Mouse (Mus musculus): Measurements from ENCODE around the gene Gm29427. TPM values are rescaled to one million over a fixed set of nuclear protein-coding genes. Genes with fewer than 3 reads are reported as not detected.
"Not testable (repeated sequence)": the region's sequence is repeated elsewhere in the genome, so short reads cannot be mapped to it uniquely, and the experiment has no call there.

Gm29427 gene
- polyA plus RNA-seq, 1 experiment from 2014 or later, result not detected

DNA sequence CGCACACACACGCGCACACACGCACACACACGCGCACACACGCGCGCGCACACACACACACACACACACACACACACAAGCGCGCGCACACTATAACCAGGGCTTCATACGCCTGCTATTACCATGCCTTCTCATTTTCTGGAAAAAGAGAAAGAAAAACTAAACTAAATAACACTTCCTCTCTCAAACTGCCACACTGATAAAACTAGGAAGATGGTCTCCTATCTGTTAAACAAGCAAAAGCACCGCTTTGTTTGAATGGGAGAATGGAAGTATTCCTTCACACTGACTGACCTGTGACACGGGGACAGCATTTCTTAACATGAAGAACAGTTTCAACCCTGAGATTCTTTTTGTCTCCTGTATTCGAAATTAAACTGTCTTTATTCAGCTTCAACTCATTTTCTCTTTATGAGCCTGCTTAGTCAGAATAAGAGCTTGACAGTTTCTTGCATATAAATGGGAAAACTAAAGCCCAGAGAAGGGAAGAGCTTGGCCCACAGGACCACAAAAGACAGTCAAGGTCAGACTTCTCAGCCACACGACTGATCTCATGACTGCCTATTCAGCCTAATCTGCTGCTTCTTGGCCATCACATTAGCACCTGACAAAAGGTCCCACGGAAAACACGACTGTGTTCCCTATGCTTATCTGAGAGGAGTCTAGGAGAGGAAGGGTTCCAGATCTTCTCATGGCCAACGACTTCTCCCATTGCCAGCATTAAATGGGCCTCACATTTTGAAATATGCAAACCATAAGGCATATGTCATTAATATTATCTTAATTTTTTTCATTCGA lies 5.1 kb downstream of the Gm29427 start:
- H3K4me1 ChIP-seq (replicated peaks), result peaks cover 11% of the 10 kb centered on the region
- H3K9ac ChIP-seq, result no peak overlapping the region
- 0 out of 2 replicates have a peak, but pooled peaks cover 5% of the 10 kb centered on the region for H3K27me3 ChIP-seq (replicated peaks)
- no peak overlapping the region for H3K4me2 ChIP-seq
- ATAC-seq (ENCODE audit: insufficient number of reproducible peaks, low FRiP score), result no peak
- WGBS, result 79% methylated on average over 22 of the region's 22 CpGs
- no peaks in the 10 kb centered on the region for H3K9me3 ChIP-seq (replicated peaks)
- no peak overlapping the region for H3K4me3 ChIP-seq
- peaks cover 26% of the 10 kb centered on the region for H3K36me3 ChIP-seq
- no peak overlapping the region for H3K27ac ChIP-seq (ENCODE audit: poor library complexity, severe bottlenecking)

DNA sequence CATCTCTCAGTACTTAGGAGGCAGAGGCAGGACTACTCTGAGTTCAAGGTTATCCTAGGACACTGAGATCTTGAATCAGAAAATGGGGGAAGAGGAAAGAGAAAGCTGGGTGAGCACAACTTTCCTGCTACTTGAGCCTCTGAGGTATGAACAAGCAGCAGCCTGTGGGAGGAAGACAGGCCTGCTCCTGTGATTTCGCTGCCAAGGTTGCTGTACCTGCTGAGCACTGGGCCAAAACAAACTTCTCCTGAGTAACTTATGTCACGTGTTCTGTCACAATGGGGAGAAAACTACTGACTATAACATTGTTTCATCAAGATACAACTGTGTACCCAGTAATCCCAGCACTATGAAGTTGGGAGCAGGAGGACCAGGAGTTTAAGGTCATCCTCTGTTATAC lies 12.0 kb downstream of the Gm29427 start:
- H3K9me3 ChIP-seq (replicated peaks), result no peaks in the 10 kb centered on the region
- peaks cover 67% of the 10 kb centered on the region for H3K36me3 ChIP-seq
- no peak overlapping the region for H3K27ac ChIP-seq (ENCODE audit: poor library complexity, severe bottlenecking)
- no peak overlapping the region for H3K4me3 ChIP-seq
- no peak for ATAC-seq (ENCODE audit: insufficient number of reproducible peaks, low FRiP score)
- no peak overlapping the region for H3K4me2 ChIP-seq
- 72% methylated on average over 2 of the region's 2 CpGs for WGBS
- no peaks in the 10 kb centered on the region for H3K27me3 ChIP-seq (replicated peaks)
- no peak overlapping the region for H3K9ac ChIP-seq
- H3K4me1 ChIP-seq (replicated peaks), result no peaks in the 10 kb centered on the region

DNA sequence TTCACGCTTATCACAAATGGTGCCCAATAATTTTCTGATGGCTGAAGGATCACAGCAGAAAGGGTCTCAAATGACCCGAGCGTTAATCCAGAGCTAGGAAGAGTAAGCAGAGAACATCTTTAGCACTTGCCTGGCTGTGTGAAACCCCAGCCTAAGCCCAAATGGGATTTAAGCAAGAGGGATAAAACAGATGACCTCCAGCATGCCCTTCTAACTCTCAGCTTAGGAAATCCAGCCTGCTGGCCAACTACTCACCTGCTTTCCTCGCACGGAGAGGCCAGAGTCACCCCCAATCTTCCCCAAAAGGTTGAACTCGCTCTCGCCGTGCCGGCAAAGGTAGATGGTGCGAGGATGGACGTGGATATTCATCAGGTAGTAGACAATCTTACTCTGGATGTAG lies 13.6 kb downstream of the Gm29427 start:
- H3K27me3 ChIP-seq (replicated peaks), result no peaks in the 10 kb centered on the region
- no peaks in the 10 kb centered on the region for H3K9me3 ChIP-seq (replicated peaks)
- no peak overlapping the region for H3K4me3 ChIP-seq
- H3K4me1 ChIP-seq (replicated peaks), result no peaks in the 10 kb centered on the region
- H3K9ac ChIP-seq, result no peak overlapping the region
- H3K36me3 ChIP-seq, result peaks cover 72% of the 10 kb centered on the region
- WGBS, result 88% methylated on average over 11 of the region's 11 CpGs
- no peak overlapping the region for H3K27ac ChIP-seq (ENCODE audit: poor library complexity, severe bottlenecking)
- H3K4me2 ChIP-seq, result no peak overlapping the region
- ATAC-seq (ENCODE audit: insufficient number of reproducible peaks, low FRiP score), result no peak

- Histone ChIP-seq H3K4me1 (replicated peaks) (no peaks in the 10 kb centered on the region), H3K4me3 (no peak overlapping the region), H3K4me2 (no peak overlapping the region), H3K27ac (ENCODE audit: poor library complexity, severe bottlenecking) (no peak overlapping the region), H3K27me3 (replicated peaks) (no peaks in the 10 kb centered on the region), H3K36me3 (peaks cover 58% of the 10 kb centered on the region), H3K9me3 (replicated peaks) (no peaks in the 10 kb centered on the region), H3K9ac (no peak overlapping the region)
- no peak for ATAC-seq (ENCODE audit: insufficient number of reproducible peaks, low FRiP score)
- 85% methylated on average over 10 of the region's 10 CpGs for WGBS
These were observed 15.5 kb downstream of the Gm29427 start for GRCm38 (mm10) chr1:130699937-130700633.

DNA sequence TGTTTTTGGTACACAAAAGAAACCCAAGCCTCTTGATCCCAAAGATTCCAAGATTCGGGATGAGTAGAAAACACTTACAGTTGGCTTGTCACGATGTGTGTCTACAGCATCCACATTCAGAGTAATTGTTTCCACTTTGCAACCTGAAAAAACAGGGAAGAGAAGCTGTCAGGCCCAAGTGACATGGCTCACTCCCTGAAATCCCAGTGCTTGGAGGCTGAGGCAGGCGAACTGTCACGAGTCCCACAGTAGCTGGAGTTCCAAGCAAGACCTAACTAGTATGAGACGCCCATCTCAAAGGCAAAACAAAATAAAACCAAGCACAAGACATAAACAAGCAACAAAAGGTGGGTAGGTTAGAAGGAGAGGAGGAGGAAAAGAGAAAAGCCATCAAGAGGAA lies 17.0 kb downstream of the Gm29427 start:
- WGBS, result 88% methylated on average over 5 of the region's 5 CpGs
- no peak overlapping the region for H3K9ac ChIP-seq
- no peak overlapping the region for H3K27ac ChIP-seq (ENCODE audit: poor library complexity, severe bottlenecking)
- H3K4me2 ChIP-seq, result no peak overlapping the region
- ATAC-seq (ENCODE audit: insufficient number of reproducible peaks, low FRiP score), result no peak
- H3K4me1 ChIP-seq (replicated peaks), result no peaks in the 10 kb centered on the region
- H3K9me3 ChIP-seq (replicated peaks), result no peaks in the 10 kb centered on the region
- no peak overlapping the region for H3K4me3 ChIP-seq
- H3K36me3 ChIP-seq, result peaks cover 58% of the 10 kb centered on the region
- no peaks in the 10 kb centered on the region for H3K27me3 ChIP-seq (replicated peaks)

DNA sequence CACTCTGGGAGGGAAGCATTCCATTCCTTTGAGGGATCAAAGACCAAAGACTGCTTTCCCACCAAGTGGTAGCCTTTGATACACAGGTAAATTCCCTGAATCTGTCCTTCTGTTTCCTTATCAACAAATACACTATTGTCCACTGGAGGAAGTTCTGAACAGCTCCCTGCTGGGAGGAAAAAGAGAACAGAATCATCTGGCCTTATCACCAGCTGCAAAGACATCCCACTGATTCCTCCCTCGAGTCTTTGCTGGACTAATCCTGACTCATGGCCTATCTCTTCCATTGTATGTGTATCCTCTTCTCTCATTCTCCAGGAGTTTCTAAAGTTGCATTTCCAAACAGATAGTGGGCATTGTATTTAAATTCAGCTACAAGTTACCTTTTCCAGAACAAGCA lies 31.7 kb downstream of the Gm29427 start:
- no peak for ATAC-seq (ENCODE audit: insufficient number of reproducible peaks, low FRiP score)
- no peak overlapping the region for H3K4me3 ChIP-seq
- H3K9ac ChIP-seq, result no peak overlapping the region
- WGBS, result 23% methylated on average over 1 of the region's 1 CpGs
- H3K4me1 ChIP-seq (replicated peaks), result no peaks in the 10 kb centered on the region
- H3K4me2 ChIP-seq, result no peak overlapping the region
- no peaks in the 10 kb centered on the region for H3K27me3 ChIP-seq (replicated peaks)
- peaks cover 14% of the 10 kb centered on the region; the same call in 1 of the 2 replicates for H3K36me3 ChIP-seq
- H3K27ac ChIP-seq (ENCODE audit: poor library complexity, severe bottlenecking), result no peak overlapping the region
- peaks cover 6% of the 10 kb centered on the region for H3K9me3 ChIP-seq (replicated peaks)

DNA sequence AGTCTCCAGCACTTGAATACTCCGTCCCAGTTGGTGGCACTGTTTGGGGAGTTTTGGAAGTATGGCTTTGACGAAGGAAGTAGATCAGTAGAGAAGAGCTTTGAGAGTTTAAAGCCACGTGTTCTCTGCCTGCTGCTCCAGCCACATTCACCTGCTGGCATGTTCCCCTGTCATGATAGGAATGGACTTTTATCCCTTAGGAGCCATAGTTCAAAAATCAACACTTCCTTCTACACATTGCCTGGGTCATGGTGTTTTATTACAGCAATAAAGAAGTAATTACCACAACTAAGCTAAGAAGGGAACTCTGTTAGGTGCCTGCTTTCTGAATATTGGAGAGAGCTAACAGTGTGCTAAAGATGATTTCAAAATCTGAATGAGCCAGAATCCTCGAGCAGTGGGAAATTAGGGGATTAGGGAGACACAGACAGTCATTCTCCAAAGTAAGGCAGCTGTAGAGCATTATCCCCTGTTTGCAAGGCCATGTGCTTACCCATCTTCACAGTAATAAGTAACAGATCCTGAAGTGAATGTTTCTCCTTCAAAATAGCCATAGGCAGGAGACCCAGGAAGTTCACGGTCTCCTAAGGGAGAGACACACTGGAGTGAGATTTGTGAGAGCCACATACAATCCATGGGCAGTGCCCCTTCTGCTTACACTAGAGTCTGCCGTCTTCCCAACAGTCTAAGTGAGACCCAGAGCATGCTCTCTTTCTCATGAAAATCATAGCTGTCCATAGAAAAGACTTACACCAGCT lies 33.8 kb downstream of the Gm29427 start:
- no peak overlapping the region for H3K4me2 ChIP-seq
- H3K4me1 ChIP-seq (replicated peaks), result no peaks in the 10 kb centered on the region
- H3K9me3 ChIP-seq (replicated peaks), result no peaks in the 10 kb centered on the region
- no peak overlapping the region for H3K9ac ChIP-seq
- H3K36me3 ChIP-seq, result no peaks in the 10 kb centered on the region
- no peak for ATAC-seq (ENCODE audit: insufficient number of reproducible peaks, low FRiP score)
- H3K27me3 ChIP-seq (replicated peaks), result no peaks in the 10 kb centered on the region
- no peak overlapping the region for H3K4me3 ChIP-seq
- 74% methylated on average over 6 of the region's 6 CpGs for WGBS
- H3K27ac ChIP-seq (ENCODE audit: poor library complexity, severe bottlenecking), result no peak overlapping the region

GRCm38 (mm10) chr1:130681075-130681474 lies 34.5 kb downstream of the Gm29427 start:
- Histone ChIP-seq H3K4me2 (no peak overlapping the region), H3K27ac (ENCODE audit: poor library complexity, severe bottlenecking) (no peak overlapping the region), H3K9ac (no peak overlapping the region), H3K4me1 (replicated peaks) (no peaks in the 10 kb centered on the region), H3K4me3 (no peak overlapping the region), H3K9me3 (replicated peaks) (no peaks in the 10 kb centered on the region), H3K36me3 (no peaks in the 10 kb centered on the region), H3K27me3 (replicated peaks) (no peaks in the 10 kb centered on the region)
- ATAC-seq (ENCODE audit: insufficient number of reproducible peaks, low FRiP score), result no peak
- WGBS, result 71% methylated on average over 2 of the region's 2 CpGs

- Histone ChIP-seq H3K27ac (ENCODE audit: poor library complexity, severe bottlenecking) (no peak overlapping the region), H3K4me3 (no peak overlapping the region), H3K4me1 (replicated peaks) (no peaks in the 10 kb centered on the region), H3K36me3 (no peaks in the 10 kb centered on the region), H3K4me2 (no peak overlapping the region), H3K9me3 (replicated peaks) (no peaks in the 10 kb centered on the region), H3K27me3 (replicated peaks) (no peaks in the 10 kb centered on the region), H3K9ac (no peak overlapping the region)
- no peak for ATAC-seq (ENCODE audit: insufficient number of reproducible peaks, low FRiP score)
- WGBS, result 76% methylated on average over 2 of the region's 2 CpGs
These were observed 37.0 kb downstream of the Gm29427 start for GRCm38 (mm10) chr1:130678551-130678950.

- not testable (repeated sequence) for H3K27me3 ChIP-seq (replicated peaks); ATAC-seq (ENCODE audit: insufficient number of reproducible peaks, low FRiP score); H3K36me3 ChIP-seq; H3K27ac ChIP-seq (ENCODE audit: poor library complexity, severe bottlenecking); H3K9me3 ChIP-seq (replicated peaks); H3K4me3 ChIP-seq; H3K9ac ChIP-seq; H3K4me1 ChIP-seq (replicated peaks); H3K4me2 ChIP-seq
- WGBS, result 77% methylated on average over 5 of the region's 5 CpGs
These were observed 52.0 kb downstream of the Gm29427 start for GRCm38 (mm10) chr1:130663576-130663975.

DNA sequence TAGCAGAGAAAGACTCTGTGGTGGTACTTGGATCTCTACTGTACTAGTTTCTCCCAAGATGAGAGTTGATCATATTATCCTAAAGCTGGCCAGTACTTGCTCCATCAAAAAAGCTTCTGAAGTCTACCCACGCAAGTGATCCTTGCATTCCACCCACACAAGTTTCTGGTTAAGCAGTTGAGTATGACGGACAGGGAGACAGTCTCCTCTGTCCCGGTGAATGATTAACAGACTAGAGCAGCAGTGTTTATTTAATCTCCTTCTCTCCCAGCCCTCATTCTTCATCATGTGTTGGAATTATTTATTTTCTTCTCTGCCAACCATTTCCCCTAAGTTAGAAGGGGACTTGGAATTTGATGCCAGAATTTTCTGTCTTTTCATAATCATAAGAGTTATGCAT lies 54.1 kb downstream of the Gm29427 start, which contains the start of gene C4bp:
Gene C4bp, minus strand, starts transcription at position 179 of the 400 bp plus-strand sequence.
- ATAC-seq (ENCODE audit: insufficient number of reproducible peaks, low FRiP score), result no peak
- Histone ChIP-seq H3K4me1 (replicated peaks) (no peaks in the 10 kb centered on the region), H3K27ac (ENCODE audit: poor library complexity, severe bottlenecking) (no peak within 1 kb of the TSS), H3K9me3 (replicated peaks) (no peaks in the 10 kb centered on the region), H3K4me3 (no peak within 1 kb of the TSS), H3K4me2 (no peak within 1 kb of the TSS), H3K27me3 (replicated peaks) (no peaks in the 10 kb centered on the region), H3K36me3 (no peaks in the 10 kb centered on the region), H3K9ac (no peak within 1 kb of the TSS)
- 70% methylated on average over 3 of the region's 3 CpGs for WGBS
